Mouse (Mus musculus) thymus, postnatal 36 days (tissue): ENCODE results near the gene Fam90a1a.
"Not testable (repeated sequence)": the region's sequence is repeated elsewhere in the genome, so short reads cannot be mapped to it uniquely, and the experiment has no call there.

ENCODE experiments used
- DNase-seq, 2 experiments: peaks; one replicate each; pipeline ENCODE4 v3.0.0; 2022; ENCODE audit warnings: mixed read lengths in 2 of 2

Fam90a1a gene

GRCm38 (mm10) chr8:21958414-21958813 lies at the start of gene Fam90a1a:
Gene Fam90a1a (plus strand): TSS chr8:21958714.
- no peak for DNase-seq

GRCm38 (mm10) chr8:21911931-21912330 lies 46.6 kb upstream of the Fam90a1a start:
- DNase-seq, result no peak

GRCm38 (mm10) chr8:21912554-21912953 lies 46.0 kb upstream of the Fam90a1a start:
- no peak for DNase-seq

GRCm38 (mm10) chr8:21915625-21916024 lies 42.9 kb upstream of the Fam90a1a start:
- DNase-seq, result no peak

- DNase-seq, result not testable (repeated sequence)
Observed at GRCm38 (mm10) chr8:21930754-21931153, 27.8 kb upstream of the Fam90a1a start.

- DNase-seq, result no peak
Observed at GRCm38 (mm10) chr8:21932610-21933009, 25.9 kb upstream of the Fam90a1a start, which contains the start of gene Defb15. Gene Defb15 (minus strand): TSS chr8:21932710.

- DNase-seq, result not testable (repeated sequence)
Observed at GRCm38 (mm10) chr8:21938052-21938451, 20.5 kb upstream of the Fam90a1a start, which contains the start of gene Defb35. Gene Defb35 (plus strand): TSS chr8:21938352.

GRCm38 (mm10) chr8:21946462-21946861 lies 12.1 kb upstream of the Fam90a1a start, which contains the start of gene Defb13:
Gene Defb13 (plus strand): TSS chr8:21946762.
- DNase-seq, result no peak

GRCm38 (mm10) chr8:21947311-21948017 lies 11.1 kb upstream of the Fam90a1a start:
- no peak for DNase-seq

GRCm38 (mm10) chr8:21955321-21955720 lies 3.2 kb upstream of the Fam90a1a start:
- DNase-seq, result peak; percentile 3 to 16

GRCm38 (mm10) chr8:21956336-21956735 lies 2.2 kb upstream of the Fam90a1a start:
- DNase-seq, result no peak

- DNase-seq, result no peak
Observed at GRCm38 (mm10) chr8:21966646-21967045, 8.1 kb downstream of the Fam90a1a start.

- no peak for DNase-seq
Observed at GRCm38 (mm10) chr8:21969475-21969874, 11.0 kb downstream of the Fam90a1a start, which contains the start of gene Ccdc70. Gene Ccdc70 (plus strand): TSS chr8:21969775.

GRCm38 (mm10) chr8:21978193-21978592 lies 19.7 kb downstream of the Fam90a1a start:
- DNase-seq, result no peak

GRCm38 (mm10) chr8:21981664-21982337 lies 23.3 kb downstream of the Fam90a1a start:
- no peak for DNase-seq

- DNase-seq, result peak in 1 of 2 experiments; percentile 8
Observed at GRCm38 (mm10) chr8:21992184-21992583, 33.7 kb downstream of the Fam90a1a start.

GRCm38 (mm10) chr8:21995181-21995580 lies 36.7 kb downstream of the Fam90a1a start:
- no peak for DNase-seq

- DNase-seq, result no peak
Observed at GRCm38 (mm10) chr8:22004750-22005522, 46.4 kb downstream of the Fam90a1a start.

GRCm38 (mm10) chr8:22006423-22006822 lies 47.9 kb downstream of the Fam90a1a start:
- no peak for DNase-seq

GRCm38 (mm10) chr8:22009403-22009802 lies 50.9 kb downstream of the Fam90a1a start:
- DNase-seq, result no peak

- no peak for DNase-seq
Observed at GRCm38 (mm10) chr8:22013034-22013707, 54.7 kb downstream of the Fam90a1a start.
